Mouse (Mus musculus): ENCODE results near the gene Ckm.

Ckm gene

GRCm38 (mm10) chr7:19430402-19430801 lies 25.8 kb downstream of the Ckm start:
- in situ Hi-C loops (cut with MboI, MseI) = no loop called here

GRCm38 (mm10) chr7:19432475-19432874 lies 27.9 kb downstream of the Ckm start:
- in situ Hi-C loops (cut with MboI, MseI) = no loop called here

GRCm38 (mm10) chr7:19436276-19436675 lies 31.7 kb downstream of the Ckm start:
- in situ Hi-C loops (cut with MboI, MseI) = no loop called here

GRCm38 (mm10) chr7:19437048-19437447 lies 32.5 kb downstream of the Ckm start:
- in situ Hi-C loops (cut with MboI, MseI) = no loop called here

- in situ Hi-C loops (cut with MboI, MseI) = no loop called here
Measured at GRCm38 (mm10) chr7:19441448-19442091, 37.0 kb downstream of the Ckm start.

- in situ Hi-C loops (cut with MboI, MseI) = no loop called here
Measured at GRCm38 (mm10) chr7:19443344-19443743, 38.8 kb downstream of the Ckm start.

GRCm38 (mm10) chr7:19444801-19445200 lies 40.2 kb downstream of the Ckm start:
- in situ Hi-C loops (cut with MboI, MseI) = no loop called here

- in situ Hi-C loops (cut with MboI, MseI) = no loop called here
Measured at GRCm38 (mm10) chr7:19447689-19448088, 43.1 kb downstream of the Ckm start.

GRCm38 (mm10) chr7:19449165-19449564 lies 44.6 kb downstream of the Ckm start:
- in situ Hi-C loops (cut with MboI, MseI) = no loop called here

GRCm38 (mm10) chr7:19455186-19455585 lies 50.6 kb downstream of the Ckm start:
- in situ Hi-C loops (cut with MboI, MseI) = no loop called here

- in situ Hi-C loops (cut with MboI, MseI) = no loop called here
Measured at GRCm38 (mm10) chr7:19455819-19456495, 51.4 kb downstream of the Ckm start.

GRCm38 (mm10) chr7:19456628-19457027 lies 52.1 kb downstream of the Ckm start:
- in situ Hi-C loops (cut with MboI, MseI) = no loop called here

- in situ Hi-C loops (cut with MboI, MseI) = no loop called here
Measured at GRCm38 (mm10) chr7:19457414-19458071, 53.0 kb downstream of the Ckm start.

GRCm38 (mm10) chr7:19458072-19458486 lies 53.5 kb downstream of the Ckm start:
- in situ Hi-C loops (cut with MboI, MseI) = no loop called here

GRCm38 (mm10) chr7:19458591-19459111 lies 54.1 kb downstream of the Ckm start, which contains the start of gene Mark4:
Gene Mark4 (minus strand): TSS chr7:19458821.
- in situ Hi-C loops (cut with MboI, MseI) = no loop called here

- in situ Hi-C loops (cut with MboI, MseI) = no loop called here
Measured at GRCm38 (mm10) chr7:19459144-19459870, 54.7 kb downstream of the Ckm start.

GRCm38 (mm10) chr7:19460500-19460899 lies 55.9 kb downstream of the Ckm start:
- in situ Hi-C loops (cut with MboI, MseI) = no loop called here

- in situ Hi-C loops (cut with MboI, MseI) = no loop called here
Measured at GRCm38 (mm10) chr7:19461488-19461887, 56.9 kb downstream of the Ckm start.

- in situ Hi-C loops (cut with MboI, MseI) = no loop called here
Measured at GRCm38 (mm10) chr7:19462443-19462842, 57.9 kb downstream of the Ckm start.

- in situ Hi-C loops (cut with MboI, MseI) = no loop called here
Measured at GRCm38 (mm10) chr7:19462884-19463381, 58.4 kb downstream of the Ckm start, which contains the start of gene Exoc3l2. Gene Exoc3l2 (plus strand): TSS chr7:19463331.
